Mouse (Mus musculus) cerebellum, adult 2 months (tissue): Measurements from ENCODE around the gene Prmt8. TPM values are rescaled to one million over a fixed set of nuclear protein-coding genes. Genes with fewer than 3 reads are reported as not detected.

Experiments used
- DNase-seq, 2 experiments: peaks; one replicate each; pipeline ENCODE4 v3.0.0; 2021
- H3K27ac ChIP-seq: fragments of 200-500 bp; 2 replicates; pipeline ENCODE4 v1.5.1; 2012; ENCODE audit warnings: low read length, control low read depth, inconsistent platforms; ENCODE audit not compliant: insufficient read depth
- H3K27me3 ChIP-seq: fragments of 200-500 bp; 2 replicates; pipeline ENCODE4 v1.6.1; 2012; ENCODE audit warnings: inconsistent platforms, mild to moderate bottlenecking, low read length, moderate library complexity; ENCODE audit not compliant: control insufficient read depth, insufficient read depth
- H3K4me1 ChIP-seq: fragments of 200-500 bp; 2 replicates; pipeline ENCODE4 v1.6.1; 2011; ENCODE audit warnings: low read length; ENCODE audit not compliant: control insufficient read depth, insufficient read depth
- H3K4me3 ChIP-seq: fragments of 200-500 bp; replicated peaks from 2 replicates; pipeline ENCODE3; 2011; ENCODE audit warnings: mild to moderate bottlenecking, low read depth, low read length, control low read depth; ENCODE audit not compliant: insufficient read depth
- CTCF ChIP-seq: fragments of 200-500 bp; IDR thresholded peaks from 2 replicates; pipeline ENCODE4 v1.5.1; 2011; ENCODE audit warnings: low read depth, mild to moderate bottlenecking, control low read depth, low read length, moderate library complexity, borderline replicate concordance; ENCODE audit not compliant: insufficient read depth
- POLR2A ChIP-seq: fragments of 200-500 bp; IDR thresholded peaks from 2 replicates; pipeline ENCODE4 v1.6.1; 2011; ENCODE audit warnings: low read length, control low read depth, borderline replicate concordance; ENCODE audit not compliant: insufficient read depth
- WGBS: fragments of 180-500 bp; shearing (Covaris S2); methylation state at CpG from one replicate; pipeline ENCODE4 v1.1.7; 2018; 5-methylcytosine and 5-hydroxymethylcytosine counted together
- polyA plus RNA-seq: library from polyadenylated mRNA; depleted of rRNA; stranded (reverse); fragments of >200 nt; gene quantifications from 2 replicates; pipeline ENCODE4 v1.2.3, GENCODE M21; 2012

Prmt8 gene
- polyA plus RNA-seq, 1 experiment: 49.0 TPM

DNA sequence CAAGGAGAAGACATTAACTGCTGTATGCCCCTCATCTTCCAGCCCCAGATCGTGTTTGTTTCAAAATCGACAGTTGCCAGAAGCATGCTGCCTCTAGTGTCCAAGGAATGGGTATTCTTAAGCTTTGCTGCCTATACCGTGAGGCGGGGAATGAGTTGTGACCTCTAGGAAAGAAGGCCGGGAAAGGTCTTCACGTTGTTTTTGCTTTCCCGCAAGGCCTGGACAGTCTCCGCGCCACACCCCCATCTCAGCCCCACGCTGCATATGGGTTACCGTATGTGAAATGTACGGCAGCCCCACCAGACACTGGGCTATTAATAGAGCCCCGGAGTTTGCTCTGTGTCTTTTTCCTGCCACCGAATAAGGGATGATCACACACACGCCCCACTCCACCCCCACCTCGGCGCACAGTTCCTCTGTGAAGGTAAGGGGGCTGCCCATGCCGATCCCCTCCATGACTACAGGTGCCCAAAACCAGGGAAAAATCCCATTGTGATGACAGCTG, 2.0 kb downstream of the Prmt8 start:
- H3K27ac ChIP-seq: peak overlapping the region; percentile 14
- WGBS: under 1% methylated on average over 18 of the region's 18 CpGs
- TF ChIP-seq CTCF: peak; percentile 16; the same call in 1 of the 2 replicates
- no peak for TF ChIP-seq POLR2A
- H3K4me1 ChIP-seq: peaks cover 2% of the 10 kb centered on the region; the same call in 1 of the 2 replicates
- no peaks in the 10 kb centered on the region; the same call in 1 of the 2 replicates for H3K27me3 ChIP-seq
- peak; percentile 62 to 67 for DNase-seq
- H3K4me3 ChIP-seq: peak overlapping the region; percentile 69

GRCm38 (mm10) chr6:127766641-127767200, 2.6 kb downstream of the Prmt8 start:
- peaks cover 2% of the 10 kb centered on the region; the same call in 1 of the 2 replicates for H3K4me1 ChIP-seq
- peak overlapping the region; percentile 14; the same call in 1 of the 2 replicates for H3K27ac ChIP-seq
- under 1% methylated on average over 28 of the region's 28 CpGs for WGBS
- peak overlapping the region; percentile 69 for H3K4me3 ChIP-seq
- DNase-seq: peak; percentile 60 to 65
- TF ChIP-seq POLR2A: no peak
- TF ChIP-seq CTCF: no peak
- H3K27me3 ChIP-seq: no peaks in the 10 kb centered on the region; the same call in 1 of the 2 replicates

DNA sequence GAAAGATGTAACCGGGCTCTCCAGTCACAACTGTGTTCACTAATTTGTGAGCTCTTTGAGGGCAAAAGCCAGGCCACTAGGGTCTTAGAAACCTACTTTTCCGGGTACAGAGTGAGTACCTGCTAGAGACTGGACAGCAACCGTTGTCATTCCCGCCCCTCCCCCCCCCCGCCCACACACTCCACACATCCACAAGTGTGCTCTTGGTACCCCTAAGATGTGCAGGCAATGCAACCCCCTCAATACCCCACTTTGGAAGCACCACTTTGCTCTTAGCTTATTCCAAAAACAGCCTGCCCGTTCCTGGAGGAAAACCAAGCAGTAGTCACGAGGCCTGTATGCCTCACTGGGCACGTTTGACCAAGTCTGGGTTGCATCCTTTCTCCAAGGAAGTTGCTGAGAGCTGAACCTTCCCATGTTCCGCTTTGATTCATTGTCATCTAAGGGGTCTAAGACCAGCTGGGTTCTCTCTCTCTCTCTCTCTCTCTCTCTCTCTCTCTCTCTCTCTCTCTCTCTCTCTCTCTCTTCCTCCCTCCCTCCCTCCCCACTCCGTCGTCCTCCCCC, 3.1 kb downstream of the Prmt8 start:
- no peak for TF ChIP-seq POLR2A
- TF ChIP-seq CTCF: no peak
- H3K27ac ChIP-seq: no peak overlapping the region
- 11% methylated on average over 9 of the region's 11 CpGs for WGBS

DNA sequence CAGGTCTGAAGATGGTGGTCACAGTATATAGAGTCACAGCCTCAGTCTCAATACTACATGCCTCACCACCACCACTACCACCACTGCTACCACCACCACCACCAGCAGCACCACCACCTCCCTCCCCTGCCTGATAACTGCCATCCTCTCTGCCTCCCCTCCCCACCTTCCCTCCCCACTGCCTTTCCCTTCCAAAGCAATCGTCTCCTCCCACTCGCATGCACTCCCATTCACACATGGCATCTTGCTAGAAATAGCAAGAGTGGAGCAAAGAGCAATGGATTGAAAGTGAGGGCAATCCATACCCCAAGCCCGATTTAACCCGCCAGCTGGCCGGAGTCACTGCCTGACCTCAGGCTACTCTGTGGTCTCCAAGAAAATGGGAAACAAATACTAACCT, 3.7 kb downstream of the Prmt8 start:
- no peak overlapping the region for H3K4me3 ChIP-seq
- H3K4me1 ChIP-seq: peaks cover 2% of the 10 kb centered on the region; the same call in 1 of the 2 replicates
- H3K27me3 ChIP-seq: no peaks in the 10 kb centered on the region; the same call in 1 of the 2 replicates
- no peak overlapping the region for H3K27ac ChIP-seq
- peak in 1 of 2 experiments; percentile 19 for DNase-seq
- TF ChIP-seq POLR2A (no peak), CTCF (no peak)
- 65% methylated on average over 5 of the region's 5 CpGs for WGBS

More for the DNA sequence above, 3.1 kb downstream of the Prmt8 start:
- H3K4me3 ChIP-seq: peak overlapping the region; percentile 45
- peaks cover 2% of the 10 kb centered on the region; the same call in 1 of the 2 replicates for H3K4me1 ChIP-seq
- DNase-seq: peak; percentile 58 to 61
- H3K27me3 ChIP-seq: no peaks in the 10 kb centered on the region; the same call in 1 of the 2 replicates

DNA sequence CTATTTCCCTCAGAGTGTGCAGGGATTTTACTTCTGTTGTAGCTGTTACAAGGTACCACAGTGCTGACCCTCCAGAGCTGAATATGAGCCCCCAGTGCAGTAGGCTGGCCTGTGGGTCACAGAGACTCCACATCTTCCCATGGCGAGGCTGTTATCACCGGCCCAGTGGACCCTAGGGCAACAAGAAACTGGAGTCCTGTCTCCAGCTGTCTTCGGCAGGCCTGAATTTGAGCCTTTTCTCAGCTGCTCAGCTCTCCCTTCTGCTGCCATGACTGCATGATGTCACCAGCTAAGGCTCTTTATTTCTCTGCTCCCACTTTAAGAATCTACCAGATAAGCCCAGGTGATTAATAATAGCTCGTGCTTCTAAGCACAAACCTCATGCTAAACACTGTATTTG, 11.0 kb downstream of the Prmt8 start:
- Histone ChIP-seq H3K4me1 (no peaks in the 10 kb centered on the region), H3K4me3 (no peak overlapping the region), H3K27ac (no peak overlapping the region), H3K27me3 (no peaks in the 10 kb centered on the region)
- DNase-seq: no peak
- WGBS: 75% methylated on average over 4 of the region's 4 CpGs
- TF ChIP-seq CTCF (no peak), POLR2A (no peak)

DNA sequence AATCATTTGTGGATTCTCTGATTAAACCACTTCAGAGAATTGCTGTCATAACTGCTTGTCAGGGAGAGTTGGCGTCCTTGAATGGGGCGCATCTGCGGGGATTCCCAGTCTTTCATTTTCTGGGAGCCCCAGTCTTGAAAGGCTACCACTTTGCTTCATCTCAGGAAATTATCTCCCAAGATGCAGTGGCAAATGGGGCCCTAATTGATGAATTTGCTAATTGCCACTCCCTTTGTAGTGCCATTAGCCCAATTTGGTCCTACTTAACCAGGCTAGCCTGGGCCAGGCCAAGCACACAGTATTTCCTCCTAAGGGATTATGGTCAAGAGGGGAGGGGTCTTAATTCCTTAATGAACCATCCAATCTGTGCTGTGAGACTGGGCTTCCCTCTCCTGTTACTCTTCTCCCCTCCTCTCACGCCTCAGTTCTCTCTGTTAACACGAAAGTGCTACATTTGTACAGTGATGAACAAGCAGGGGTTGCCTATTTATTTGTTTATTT, 11.6 kb downstream of the Prmt8 start:
- H3K4me1 ChIP-seq: peaks cover 4% of the 10 kb centered on the region; the same call in 1 of the 2 replicates
- no peak overlapping the region for H3K4me3 ChIP-seq
- 96% methylated on average over 5 of the region's 5 CpGs for WGBS
- no peaks in the 10 kb centered on the region for H3K27me3 ChIP-seq
- TF ChIP-seq POLR2A (no peak), CTCF (no peak)
- H3K27ac ChIP-seq: no peak overlapping the region
- DNase-seq: no peak

DNA sequence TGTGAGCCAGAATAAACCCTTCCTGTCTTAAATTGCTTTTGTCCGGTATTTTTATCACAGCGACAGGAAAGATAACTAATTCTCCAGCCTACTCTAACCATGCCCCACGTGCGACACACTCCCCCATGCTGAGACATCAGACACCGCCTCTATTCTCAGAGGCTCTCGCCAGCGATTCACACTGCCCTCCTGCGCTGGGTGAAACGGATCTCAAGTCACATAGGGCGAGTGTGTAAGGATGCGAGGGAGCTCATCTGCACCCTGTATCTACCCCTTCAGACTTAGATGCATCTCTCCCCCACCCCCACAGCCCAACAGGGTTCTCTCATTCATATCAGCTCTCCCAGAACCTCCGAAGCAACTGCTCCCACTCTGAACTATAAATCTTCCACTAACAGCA, 12.4 kb downstream of the Prmt8 start:
- no peaks in the 10 kb centered on the region for H3K27me3 ChIP-seq
- no peak for DNase-seq
- TF ChIP-seq CTCF: no peak
- no peak for TF ChIP-seq POLR2A
- H3K4me1 ChIP-seq: peaks cover 4% of the 10 kb centered on the region; the same call in 1 of the 2 replicates
- no peak overlapping the region for H3K27ac ChIP-seq
- no peak overlapping the region for H3K4me3 ChIP-seq
- 55% methylated on average over 12 of the region's 12 CpGs for WGBS

DNA sequence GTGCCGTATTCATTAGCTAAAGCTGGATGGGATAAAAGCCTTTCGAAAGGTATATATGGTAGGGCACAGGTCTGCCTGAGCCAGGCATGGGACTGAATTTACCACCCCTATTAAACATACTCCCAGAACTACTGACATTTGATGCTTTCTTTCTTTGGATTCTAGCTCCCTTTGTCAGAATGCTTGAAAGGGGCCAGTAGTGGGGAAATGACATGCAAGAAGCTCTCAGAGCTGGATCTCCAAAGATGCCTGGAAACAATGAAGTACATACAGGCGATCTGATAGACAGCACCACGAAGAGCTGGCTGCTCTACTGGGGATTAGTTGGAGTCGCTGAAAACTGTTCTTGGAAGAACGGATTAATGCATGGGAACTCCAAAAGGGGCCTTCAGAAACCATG, 16.0 kb downstream of the Prmt8 start:
- no peak overlapping the region for H3K27ac ChIP-seq
- WGBS: 60% methylated on average over 6 of the region's 6 CpGs
- no peak for DNase-seq
- no peak overlapping the region for H3K4me3 ChIP-seq
- H3K4me1 ChIP-seq: peaks cover 4% of the 10 kb centered on the region; the same call in 1 of the 2 replicates
- TF ChIP-seq POLR2A: no peak
- no peak for TF ChIP-seq CTCF
- no peaks in the 10 kb centered on the region for H3K27me3 ChIP-seq
